Mouse (Mus musculus) neural tube, embryonic 15.5 days (tissue): Measurements from ENCODE around the gene Tuba3a. TPM values are rescaled to one million over a fixed set of nuclear protein-coding genes. Genes with fewer than 3 reads are reported as not detected.

Source experiments
- ATAC-seq: fragments of 200-750 bp; cut with Nextera tagmentation; 2 replicates; pipeline ENCODE4 v1.8.0; 2017; ENCODE audit warnings: mild to moderate bottlenecking, moderate TSS enrichment, moderate library complexity; ENCODE audit not compliant: low FRiP score
- H3K27ac ChIP-seq: fragments of 300-500 bp; sonication (generic); replicated peaks from 2 replicates; pipeline ENCODE4 v1.5.1; 2015; ENCODE audit warnings: mild to moderate bottlenecking, inconsistent platforms
- H3K27me3 ChIP-seq: fragments of 300-500 bp; sonication (generic); replicated peaks from 2 replicates; pipeline ENCODE4 v1.6.1; 2015; ENCODE audit warnings: inconsistent platforms
- H3K36me3 ChIP-seq: fragments of 300-500 bp; sonication (generic); 2 replicates; pipeline ENCODE4 v1.6.1; 2015; ENCODE audit warnings: inconsistent platforms
- H3K4me1 ChIP-seq: fragments of 300-500 bp; sonication (generic); 2 replicates; pipeline ENCODE4 v1.6.1; 2015; ENCODE audit warnings: inconsistent platforms
- H3K4me2 ChIP-seq: fragments of 300-500 bp; sonication (generic); 2 replicates; pipeline ENCODE4 v1.6.1; 2015; ENCODE audit warnings: inconsistent platforms, mild to moderate bottlenecking, moderate library complexity
- H3K4me3 ChIP-seq: fragments of 300-500 bp; sonication (generic); replicated peaks from 2 replicates; pipeline ENCODE4 v1.5.1; 2015; ENCODE audit warnings: mild to moderate bottlenecking, inconsistent platforms
- H3K9ac ChIP-seq: fragments of 300-500 bp; sonication (generic); replicated peaks from 2 replicates; pipeline ENCODE4 v1.6.1; 2015; ENCODE audit warnings: mild to moderate bottlenecking, inconsistent platforms
- H3K9me3 ChIP-seq: fragments of 300-500 bp; sonication (generic); replicated peaks from 2 replicates; pipeline ENCODE4 v1.6.1; 2016; ENCODE audit warnings: inconsistent platforms
- WGBS: fragments of 180-500 bp; shearing (Covaris S2); methylation state at CpG from one replicate; pipeline ENCODE4 v1.1.7; 2015; ENCODE audit warnings: mixed read lengths; 5-methylcytosine and 5-hydroxymethylcytosine counted together
- polyA plus RNA-seq: library from polyadenylated mRNA; unstranded; fragments of >200 nt; fragmentation: Nextera tagmentation; extraction: Ambion mirVana; gene quantifications from 2 replicates; pipeline ENCODE4 v1.2.1, GENCODE M21; 2015

Gene Tuba3a
- polyA plus RNA-seq, result not detected in 2 replicates

DNA sequence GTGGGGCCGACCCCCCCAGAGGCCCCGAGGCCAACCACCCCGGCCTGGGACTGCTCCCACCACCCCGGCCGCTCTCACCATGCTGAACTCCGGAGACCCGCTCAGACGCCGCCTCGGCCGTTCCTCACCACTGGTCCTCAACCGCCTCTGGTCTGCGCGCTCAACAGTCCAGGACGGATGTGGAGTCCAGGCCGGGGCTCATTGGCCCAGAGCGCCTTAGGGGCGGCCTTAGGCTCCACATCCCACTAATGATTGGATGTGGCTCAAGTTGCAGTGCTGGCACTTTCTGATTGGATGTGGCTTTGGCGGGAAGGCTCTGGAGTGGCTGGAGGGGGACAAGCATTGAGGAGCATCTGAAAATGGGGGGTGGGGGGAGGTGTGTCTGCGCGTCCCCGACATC is at the start of gene Tuba3a:
Gene Tuba3a (minus strand): TSS at position 153 of the 400 bp plus-strand sequence.
- WGBS, result 98% methylated on average over 22 of the region's 22 CpGs
- 0 out of 2 replicates have a peak, but pooled peaks cover 2% of the 10 kb centered on the region for H3K4me1 ChIP-seq
- no peak within 1 kb of the TSS for H3K4me3 ChIP-seq
- no peak for ATAC-seq
- H3K9me3 ChIP-seq, result no peaks in the 10 kb centered on the region
- H3K9ac ChIP-seq, result no peak within 1 kb of the TSS
- no peaks in the 10 kb centered on the region for H3K36me3 ChIP-seq
- 0 out of 2 replicates have a peak within 1 kb of the TSS, but pooled peaks have one; percentile 0 for H3K27ac ChIP-seq
- no peak within 1 kb of the TSS for H3K4me2 ChIP-seq
- no peaks in the 10 kb centered on the region for H3K27me3 ChIP-seq

DNA sequence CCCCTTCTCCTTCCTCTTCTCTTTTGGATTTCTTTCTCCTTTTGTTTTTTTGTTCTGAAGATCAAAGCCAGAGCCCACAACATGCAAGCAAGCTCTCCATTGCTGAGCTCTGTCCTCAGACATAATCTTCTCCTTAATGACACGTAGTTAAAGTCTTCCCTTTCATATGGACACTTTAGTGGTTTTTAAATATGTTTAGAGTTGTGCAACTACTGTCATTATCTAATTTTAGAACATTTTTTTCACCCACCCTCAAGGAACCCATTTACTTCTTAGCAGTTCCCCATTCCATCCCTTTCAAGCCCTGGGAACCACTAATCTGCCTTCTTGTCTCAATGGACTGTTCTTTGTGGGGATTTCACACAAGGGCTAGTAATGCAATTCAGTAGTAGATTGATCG is 48.5 kb upstream of the Tuba3a start:
- no peaks in the 10 kb centered on the region for H3K9me3 ChIP-seq
- 43% methylated on average over 2 of the region's 2 CpGs for WGBS
- H3K36me3 ChIP-seq, result no peaks in the 10 kb centered on the region
- no peak for ATAC-seq
- H3K27ac ChIP-seq, result no peak overlapping the region
- H3K4me2 ChIP-seq, result no peak overlapping the region
- no peaks in the 10 kb centered on the region for H3K27me3 ChIP-seq
- no peak overlapping the region for H3K9ac ChIP-seq
- H3K4me3 ChIP-seq, result no peak overlapping the region
- H3K4me1 ChIP-seq, result peaks cover 11% of the 10 kb centered on the region

DNA sequence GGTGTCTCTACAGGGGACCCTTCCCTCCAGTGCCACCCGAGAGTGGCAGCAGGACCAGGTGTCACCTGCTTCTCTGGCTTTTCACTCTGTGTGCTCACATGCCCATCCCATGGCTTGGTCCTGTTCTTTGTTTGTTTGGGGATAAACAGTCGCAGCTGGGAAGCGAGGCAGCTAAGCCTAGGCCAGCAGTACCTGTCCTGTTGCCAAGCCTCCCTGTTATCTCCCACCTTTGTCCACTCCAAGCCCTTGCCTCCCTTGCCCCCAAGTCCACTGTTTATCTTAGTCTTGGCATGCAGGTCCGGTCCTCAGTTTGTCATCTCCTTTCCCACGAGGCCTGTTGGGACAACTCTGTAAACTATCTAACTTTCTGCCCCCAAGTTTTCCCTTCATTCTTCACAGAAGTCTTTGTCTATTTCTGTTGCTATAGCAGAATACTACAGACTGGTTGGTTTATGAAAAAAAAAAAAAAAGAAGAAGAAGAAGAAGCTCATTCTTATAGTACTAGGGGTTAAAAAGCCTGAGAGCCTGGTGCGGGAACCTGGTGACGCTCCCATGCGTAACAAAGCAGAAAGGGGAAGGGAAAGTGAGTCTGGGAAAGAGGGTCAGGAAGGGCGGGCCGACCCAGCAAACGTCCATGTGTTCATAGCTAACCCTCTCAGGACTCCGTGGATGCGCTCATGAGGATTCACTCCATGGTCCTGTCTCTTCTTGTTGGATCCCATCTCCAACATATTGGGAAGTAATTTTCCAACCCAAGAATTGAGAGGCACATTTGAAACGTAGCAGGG is 47.5 kb upstream of the Tuba3a start:
- H3K4me3 ChIP-seq, result no peak overlapping the region
- peaks cover 11% of the 10 kb centered on the region for H3K4me1 ChIP-seq
- H3K27ac ChIP-seq, result no peak overlapping the region
- H3K9ac ChIP-seq, result no peak overlapping the region
- no peaks in the 10 kb centered on the region for H3K9me3 ChIP-seq
- H3K27me3 ChIP-seq, result no peaks in the 10 kb centered on the region
- H3K4me2 ChIP-seq, result no peak overlapping the region
- H3K36me3 ChIP-seq, result no peaks in the 10 kb centered on the region
- 79% methylated on average over 14 of the region's 14 CpGs for WGBS
- no peak for ATAC-seq

DNA sequence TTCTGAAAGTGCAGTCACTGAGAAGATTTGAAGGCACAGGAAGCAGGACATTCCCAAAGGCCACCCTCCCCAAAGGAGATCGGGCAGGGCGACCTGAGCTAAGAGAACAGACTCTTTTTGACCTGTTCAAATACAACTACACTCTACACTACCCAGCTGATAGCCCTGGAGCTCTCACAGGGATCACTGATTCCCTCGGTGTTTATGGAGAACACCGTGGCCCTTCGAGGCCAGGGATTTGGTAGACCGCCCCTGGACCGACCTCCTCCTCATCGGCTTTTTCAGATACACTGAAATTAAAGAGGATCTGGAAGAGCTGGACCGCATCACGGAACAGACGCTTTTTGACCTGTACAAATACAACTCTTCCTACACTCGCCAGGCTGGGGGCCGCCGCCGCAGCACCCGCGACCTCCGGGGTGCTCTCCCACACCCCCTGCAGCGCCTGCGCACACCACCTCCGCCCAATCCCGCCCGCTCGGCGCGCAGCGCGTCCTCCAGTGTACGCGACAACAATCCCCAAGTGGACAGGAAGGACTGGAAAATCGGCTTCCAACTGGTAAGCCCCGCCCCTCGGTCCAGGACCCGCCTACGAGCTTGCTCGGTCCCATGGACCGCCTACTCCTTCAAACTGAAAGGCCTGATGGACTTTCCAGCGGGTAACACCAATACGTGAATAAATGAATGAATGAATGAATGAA is 44.9 kb upstream of the Tuba3a start:
- no peak overlapping the region; the same call in 1 of the 2 replicates for H3K27ac ChIP-seq
- no peaks in the 10 kb centered on the region for H3K27me3 ChIP-seq
- peak; percentile 88 for ATAC-seq
- 2% methylated on average over 39 of the region's 39 CpGs for WGBS
- H3K9me3 ChIP-seq, result no peaks in the 10 kb centered on the region
- peaks cover 11% of the 10 kb centered on the region for H3K4me1 ChIP-seq
- no peaks in the 10 kb centered on the region for H3K36me3 ChIP-seq
- peak overlapping the region; percentile 90 for H3K4me2 ChIP-seq
- H3K9ac ChIP-seq, result peak overlapping the region; percentile 55
- H3K4me3 ChIP-seq, result peak overlapping the region; percentile 51

- H3K27me3 ChIP-seq, result peaks cover 5% of the 10 kb centered on the region; the same call in 1 of the 2 replicates
- H3K36me3 ChIP-seq, result no peaks in the 10 kb centered on the region
- H3K9me3 ChIP-seq, result no peaks in the 10 kb centered on the region
- no peak overlapping the region for H3K9ac ChIP-seq
- no peak overlapping the region for H3K4me3 ChIP-seq
- H3K4me2 ChIP-seq, result no peak overlapping the region
- no peak overlapping the region for H3K27ac ChIP-seq
- peaks cover 11% of the 10 kb centered on the region for H3K4me1 ChIP-seq
- WGBS, result 84% methylated on average over 5 of the region's 5 CpGs
- no peak for ATAC-seq
Observed at GRCm38 (mm10) chr6:125328243-125328642, 42.4 kb upstream of the Tuba3a start.

- H3K36me3 ChIP-seq, result no peaks in the 10 kb centered on the region
- no peaks in the 10 kb centered on the region for H3K9me3 ChIP-seq
- 78% methylated on average over 6 of the region's 6 CpGs for WGBS
- H3K27me3 ChIP-seq, result peaks cover 34% of the 10 kb centered on the region
- H3K4me3 ChIP-seq, result no peak overlapping the region
- ATAC-seq, result no peak
- peaks cover 11% of the 10 kb centered on the region for H3K4me1 ChIP-seq
- no peak overlapping the region for H3K9ac ChIP-seq
- H3K4me2 ChIP-seq, result no peak overlapping the region
- H3K27ac ChIP-seq, result no peak overlapping the region
Observed at GRCm38 (mm10) chr6:125325337-125325736, 39.5 kb upstream of the Tuba3a start.

- Histone ChIP-seq H3K27me3 (peaks cover 47% of the 10 kb centered on the region), H3K36me3 (no peaks in the 10 kb centered on the region), H3K27ac (no peak overlapping the region), H3K9me3 (no peaks in the 10 kb centered on the region), H3K4me1 (peaks cover 7% of the 10 kb centered on the region), H3K9ac (no peak overlapping the region), H3K4me2 (no peak overlapping the region), H3K4me3 (no peak overlapping the region)
- WGBS, result 76% methylated on average over 6 of the region's 6 CpGs
- no peak for ATAC-seq
Observed at GRCm38 (mm10) chr6:125323547-125323946, 37.7 kb upstream of the Tuba3a start.

DNA sequence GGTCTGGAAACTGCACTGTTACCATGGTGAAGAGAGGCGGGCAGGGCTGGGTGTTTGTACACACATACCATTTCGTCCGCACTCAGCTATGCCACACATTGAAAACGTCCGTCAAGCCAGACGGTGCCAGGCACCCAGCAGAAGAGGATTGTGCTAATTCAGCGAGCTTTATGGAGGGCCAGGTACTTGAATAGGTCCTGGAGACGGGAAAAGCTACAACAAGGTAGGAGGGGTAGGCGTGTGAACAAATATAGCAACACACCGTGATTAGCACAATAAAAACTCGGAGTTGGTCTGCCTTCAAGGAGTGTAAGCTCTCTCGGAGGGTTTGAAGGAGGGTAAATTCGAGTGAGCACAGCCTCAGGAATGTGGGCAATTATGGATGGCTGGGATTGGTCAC is 37.0 kb upstream of the Tuba3a start:
- 45% methylated on average over 13 of the region's 13 CpGs for WGBS
- no peak overlapping the region for H3K9ac ChIP-seq
- H3K9me3 ChIP-seq, result no peaks in the 10 kb centered on the region
- peaks cover 47% of the 10 kb centered on the region for H3K27me3 ChIP-seq
- no peak overlapping the region for H3K4me3 ChIP-seq
- no peaks in the 10 kb centered on the region for H3K36me3 ChIP-seq
- H3K4me2 ChIP-seq, result no peak overlapping the region
- ATAC-seq, result no peak
- no peak overlapping the region for H3K27ac ChIP-seq
- peaks cover 7% of the 10 kb centered on the region for H3K4me1 ChIP-seq

GRCm38 (mm10) chr6:125321114-125321855 is 35.4 kb upstream of the Tuba3a start:
- Histone ChIP-seq H3K4me1 (peaks cover 7% of the 10 kb centered on the region), H3K4me2 (no peak overlapping the region; the same call in 1 of the 2 replicates), H3K9ac (no peak overlapping the region), H3K9me3 (no peaks in the 10 kb centered on the region), H3K27me3 (peaks cover 47% of the 10 kb centered on the region), H3K36me3 (no peaks in the 10 kb centered on the region), H3K27ac (no peak overlapping the region), H3K4me3 (no peak overlapping the region)
- no peak for ATAC-seq
- WGBS, result 6% methylated on average over 26 of the region's 26 CpGs

DNA sequence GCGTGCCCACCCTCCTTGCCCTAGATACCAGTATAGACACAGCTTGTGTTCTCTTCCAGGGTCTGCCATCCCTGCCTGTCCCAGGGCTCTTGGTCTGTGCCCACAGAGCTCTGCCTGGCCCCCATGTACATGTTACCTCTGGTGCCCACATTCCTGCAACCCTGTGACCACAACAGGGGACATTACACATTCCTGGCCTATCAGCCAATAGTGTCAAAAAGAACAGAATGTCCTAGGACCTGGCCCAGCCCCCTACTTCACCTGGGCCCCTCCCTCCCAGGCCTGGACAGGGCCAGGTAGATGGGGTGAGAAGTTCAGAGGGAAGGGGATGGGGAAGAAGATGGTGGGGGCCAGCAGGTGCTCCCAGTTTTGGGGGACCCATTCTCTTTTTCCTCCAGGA is 34.5 kb upstream of the Tuba3a start, which contains the start of gene Scnn1a:
Gene Scnn1a (plus strand): TSS at position 337 of the 400 bp plus-strand sequence.
- Histone ChIP-seq H3K9ac (no peak within 1 kb of the TSS), H3K27ac (no peak within 1 kb of the TSS), H3K27me3 (peaks cover 47% of the 10 kb centered on the region), H3K36me3 (no peaks in the 10 kb centered on the region), H3K4me1 (peaks cover 7% of the 10 kb centered on the region), H3K4me2 (no peak within 1 kb of the TSS; the same call in 1 of the 2 replicates), H3K9me3 (no peaks in the 10 kb centered on the region), H3K4me3 (no peak within 1 kb of the TSS)
- ATAC-seq, result no peak
- 71% methylated on average over 1 of the region's 1 CpGs for WGBS

GRCm38 (mm10) chr6:125319919-125320296 is 34.1 kb upstream of the Tuba3a start:
- Histone ChIP-seq H3K36me3 (no peaks in the 10 kb centered on the region), H3K4me1 (peaks cover 7% of the 10 kb centered on the region), H3K9ac (no peak overlapping the region), H3K27me3 (peaks cover 47% of the 10 kb centered on the region), H3K4me3 (no peak overlapping the region), H3K27ac (no peak overlapping the region), H3K9me3 (no peaks in the 10 kb centered on the region), H3K4me2 (no peak overlapping the region)
- ATAC-seq, result no peak
